Mouse (Mus musculus): ENCODE results near the gene Cited2.

- TF ChIP-seq CTCF (IDR thresholded peaks at IDR 0.05; ENCODE audit: borderline replicate concordance, extremely low read depth, insufficient read depth, insufficient read length) (no peak), POLR2A (IDR thresholded peaks at IDR 0.05; ENCODE audit: borderline replicate concordance, extremely low read depth, insufficient read depth, insufficient read length, poor library complexity, severe bottlenecking) (no peak)
These were observed 46.6 kb upstream of the Cited2 start for GRCm38 (mm10) chr10:17676464-17676863.

Data from brain, embryonic 14.5 days (tissue).